Mouse (Mus musculus): ENCODE results near the gene Caskin2.
A peak's percentile ranks its signal among the peaks of the same experiment; 100 is the strongest.

The Caskin2 gene

DNA sequence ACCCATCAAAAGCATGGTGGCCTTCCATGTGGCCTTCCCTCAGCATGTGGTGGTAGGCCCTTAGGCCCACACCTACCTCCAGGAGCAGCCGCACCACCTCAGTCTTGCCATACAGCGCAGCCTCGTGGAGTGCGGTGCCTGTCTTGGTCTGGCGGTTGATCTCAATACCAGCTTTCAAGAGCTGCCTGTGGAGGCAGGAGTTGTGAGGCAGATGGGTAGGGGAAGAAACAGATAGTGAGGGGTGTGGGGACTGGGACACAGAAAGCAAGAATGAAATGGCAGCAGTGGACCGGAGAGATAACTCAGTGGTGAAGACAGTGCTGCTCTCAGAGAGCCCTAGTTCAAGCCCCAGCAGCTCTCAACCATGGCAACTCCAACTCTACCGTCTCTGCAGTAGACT lies 8.4 kb downstream of the Caskin2 start:
- DNase-seq, result no peak

DNA sequence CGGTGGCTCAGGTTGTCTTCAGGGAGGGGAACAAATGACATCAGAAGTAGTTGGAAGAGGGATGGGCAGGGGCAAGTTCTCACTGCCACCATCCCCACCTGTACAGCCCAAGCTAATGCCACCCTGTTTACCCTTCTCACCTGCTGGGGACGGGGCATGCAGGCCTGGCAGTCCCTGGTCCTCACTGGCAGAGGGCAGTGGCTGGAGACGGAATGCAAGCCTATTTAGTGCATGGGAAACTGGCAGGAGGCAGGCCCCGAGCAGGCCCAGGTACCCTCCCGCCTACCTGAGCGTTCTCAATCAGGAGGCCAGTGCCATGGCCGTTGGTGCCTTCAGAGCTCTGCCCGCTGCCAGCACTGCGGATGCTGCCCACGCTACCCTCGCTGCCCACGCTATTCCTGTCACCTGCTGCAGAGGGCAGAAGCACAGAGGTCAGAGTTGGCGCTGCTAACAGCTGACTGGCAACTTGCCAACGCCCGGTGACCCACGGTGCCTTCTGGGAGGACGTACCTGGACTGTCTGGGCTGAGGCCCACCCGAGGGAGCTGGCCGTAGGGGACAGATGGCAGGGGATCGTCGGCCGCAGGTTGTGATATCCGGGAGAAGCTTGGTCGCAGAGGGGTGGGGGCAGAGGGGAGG lies 10.2 kb downstream of the Caskin2 start:
- DNase-seq, result no peak

DNA sequence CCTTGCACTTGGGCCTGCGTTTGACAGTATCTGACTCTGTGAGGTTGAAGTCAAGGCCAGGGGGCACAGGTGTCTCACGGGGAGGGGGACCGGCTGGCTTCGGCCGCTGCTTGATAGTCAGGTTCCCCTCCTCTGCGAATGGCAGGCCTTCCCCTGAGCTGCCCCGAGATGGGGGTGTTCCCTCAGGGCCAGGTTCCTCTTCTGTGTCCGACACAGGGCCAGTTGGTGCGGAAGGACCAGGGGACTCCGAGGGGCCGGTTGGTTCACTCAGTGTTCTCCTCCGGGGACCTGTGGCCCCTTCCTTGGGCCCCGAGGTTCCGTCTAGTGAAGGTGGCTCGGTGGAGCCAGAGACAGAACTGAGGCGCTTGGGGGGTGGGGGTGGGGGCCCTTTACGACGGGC lies 12.5 kb downstream of the Caskin2 start:
- DNase-seq, result no peak

DNA sequence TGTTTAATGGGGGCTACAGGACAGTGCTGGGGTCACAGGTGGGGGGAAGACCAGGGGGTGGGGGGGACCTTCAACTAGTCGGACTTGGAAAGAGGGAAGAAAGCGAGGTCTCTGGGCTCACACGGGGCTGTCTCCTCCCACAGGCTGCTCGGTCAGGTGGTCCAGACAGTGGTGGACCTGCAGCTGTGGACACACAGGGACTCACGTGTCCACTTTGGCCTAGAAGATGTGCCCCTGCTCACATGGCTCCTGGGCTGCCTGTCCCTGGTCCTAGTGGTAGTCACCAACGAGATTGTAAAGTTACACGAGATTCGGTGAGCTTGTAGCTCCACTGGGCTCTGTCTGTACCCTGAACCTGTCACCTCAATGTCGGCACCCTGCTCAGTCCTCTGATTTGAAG lies 15.8 kb downstream of the Caskin2 start:
- DNase-seq, result no peak

DNA sequence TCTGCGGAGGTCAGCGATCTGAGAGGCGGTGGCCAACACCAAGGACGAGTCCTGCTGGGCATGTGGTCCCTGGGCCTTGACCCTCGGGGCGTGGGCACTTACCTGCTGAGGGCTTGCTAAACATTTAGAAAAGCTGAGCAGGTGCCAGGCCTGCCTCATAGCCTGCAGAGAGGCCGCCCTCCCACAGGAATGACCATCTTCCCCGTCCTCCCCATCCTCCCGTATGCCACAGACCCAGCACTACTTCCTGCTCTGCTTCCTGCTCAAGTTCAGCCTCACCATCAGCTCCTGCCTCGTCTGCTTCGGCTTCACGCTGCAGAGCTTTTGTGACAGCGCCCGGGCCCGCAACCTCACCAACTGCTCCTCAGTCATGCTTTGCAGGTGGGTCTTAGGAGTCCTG lies 16.5 kb downstream of the Caskin2 start:
- no peak for DNase-seq

DNA sequence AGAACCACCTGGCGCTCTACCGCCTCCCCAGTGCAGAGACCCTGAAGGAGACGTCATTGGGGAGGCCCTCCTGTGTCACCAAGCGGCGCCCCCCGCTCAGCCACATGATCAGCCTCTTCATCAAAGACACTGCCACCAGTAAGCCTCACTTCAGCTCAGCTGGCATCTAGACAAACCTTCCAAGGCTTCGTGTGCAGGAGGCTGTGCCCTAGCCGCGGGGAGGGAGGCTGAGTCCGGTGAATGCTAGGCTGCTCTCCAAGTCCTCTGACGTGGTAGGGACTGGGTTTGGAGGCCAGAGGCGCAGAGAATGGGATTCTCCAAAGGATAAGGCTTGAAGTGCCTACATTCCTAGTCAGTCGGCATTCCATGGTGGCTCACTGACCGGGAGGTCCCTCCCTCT lies 21.1 kb downstream of the Caskin2 start:
- DNase-seq, result peak; percentile 8

DNA sequence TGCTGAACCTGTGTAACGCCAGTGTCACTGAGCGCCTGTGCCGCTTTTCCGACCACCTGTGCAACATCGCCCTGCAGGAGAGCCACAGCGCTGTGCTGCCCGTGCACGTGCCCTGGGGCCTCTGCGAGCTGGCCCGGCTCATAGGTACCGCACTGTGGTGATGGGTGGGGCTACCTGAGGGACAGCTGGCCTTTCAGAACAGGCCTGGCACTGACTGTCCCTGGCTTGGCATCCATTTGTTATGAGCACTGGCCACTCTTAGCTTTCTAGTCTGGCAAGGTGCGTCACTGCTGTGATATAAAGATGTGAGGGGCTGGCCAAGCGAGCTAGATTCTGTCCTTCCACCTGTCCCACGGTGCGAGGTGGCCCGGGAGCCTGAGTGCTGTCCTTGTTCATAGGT lies 21.5 kb downstream of the Caskin2 start:
- peak; percentile 3 for DNase-seq

DNA sequence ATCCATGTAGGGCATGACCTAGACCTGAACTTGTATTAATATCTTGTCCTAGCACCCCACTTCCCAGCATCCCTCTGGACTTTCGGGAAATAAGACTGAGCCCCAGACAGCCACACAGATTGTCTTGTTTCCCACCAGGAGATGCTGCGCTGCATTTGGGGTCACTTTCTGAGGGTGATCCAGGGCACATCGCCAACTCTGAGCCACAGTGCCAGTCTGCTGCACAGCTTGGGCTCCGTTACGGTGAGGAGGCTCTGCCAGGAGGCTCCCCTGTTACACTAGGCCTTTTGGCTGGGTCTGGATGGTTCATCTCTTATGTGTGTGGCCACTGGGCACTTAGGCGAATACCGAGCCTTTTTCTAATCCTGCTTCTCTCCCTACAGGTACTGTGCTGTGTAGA lies 23.7 kb downstream of the Caskin2 start:
- DNase-seq, result peak; percentile 9

DNA sequence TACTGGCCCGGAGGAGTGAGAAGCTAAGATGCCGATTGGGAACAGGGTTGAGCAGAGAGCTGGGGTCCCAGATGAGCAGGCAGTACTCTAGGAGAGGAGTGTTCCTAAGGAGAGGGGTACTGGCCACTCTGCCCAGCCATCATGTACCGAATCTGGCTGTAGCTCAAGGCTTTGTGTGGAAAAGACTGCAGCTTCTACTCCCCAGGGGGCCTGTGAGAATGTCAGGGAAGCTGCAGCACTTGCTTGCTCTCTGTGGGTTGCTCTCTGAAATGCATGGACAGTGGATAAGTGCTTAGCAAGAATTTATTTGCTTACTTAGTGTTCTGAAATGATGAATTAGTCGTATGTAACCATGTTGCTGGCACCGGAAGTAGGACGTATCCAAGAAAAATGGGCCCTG lies 27.0 kb downstream of the Caskin2 start:
- peak; percentile 4 for DNase-seq

DNA sequence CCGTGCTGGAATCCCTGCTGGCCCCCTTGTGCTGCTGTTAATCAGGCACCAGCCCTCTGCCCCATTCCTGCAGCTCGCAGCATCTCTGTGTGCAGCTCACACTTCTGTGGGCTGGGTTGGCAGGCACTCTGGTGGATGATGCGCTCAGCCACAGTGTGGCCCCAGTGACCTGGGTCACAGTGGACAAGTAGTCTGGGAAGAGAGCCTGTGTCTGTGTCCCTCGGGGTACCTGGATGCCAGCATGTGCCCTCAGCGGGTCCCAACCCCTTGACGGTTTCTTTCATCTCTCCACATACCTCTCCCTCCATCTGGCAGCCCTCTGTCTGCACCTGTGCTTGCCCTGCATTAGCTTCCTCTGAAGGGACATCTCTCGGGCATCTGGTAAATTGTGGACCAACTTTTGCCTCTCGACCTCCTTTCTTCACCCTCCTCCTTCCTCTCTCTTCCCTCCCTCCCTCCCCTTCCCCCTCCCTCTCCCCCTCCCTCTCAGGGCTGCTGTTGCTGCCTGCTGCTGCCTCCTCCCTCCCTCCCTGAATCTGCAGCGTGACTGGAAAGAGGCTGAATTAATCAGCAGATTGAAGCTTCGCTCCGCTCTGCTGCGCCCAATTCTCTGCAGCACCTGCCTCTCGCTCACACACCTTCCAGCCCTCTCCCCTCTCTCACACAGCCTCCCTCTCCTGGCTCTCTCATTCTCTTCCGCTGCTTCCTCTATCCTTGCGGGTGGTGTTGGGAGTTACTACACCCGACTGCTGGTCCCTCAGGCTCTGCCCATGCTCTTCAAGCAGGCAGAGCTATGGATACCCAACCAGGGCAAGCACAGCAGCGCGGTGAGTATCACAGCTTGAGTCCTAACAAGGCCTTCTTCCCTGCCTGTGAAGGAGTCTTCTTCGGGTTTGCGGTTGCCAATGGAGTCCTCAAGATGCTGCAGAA lies 33.0 kb downstream of the Caskin2 start:
- DNase-seq, result peak; percentile 55

DNA sequence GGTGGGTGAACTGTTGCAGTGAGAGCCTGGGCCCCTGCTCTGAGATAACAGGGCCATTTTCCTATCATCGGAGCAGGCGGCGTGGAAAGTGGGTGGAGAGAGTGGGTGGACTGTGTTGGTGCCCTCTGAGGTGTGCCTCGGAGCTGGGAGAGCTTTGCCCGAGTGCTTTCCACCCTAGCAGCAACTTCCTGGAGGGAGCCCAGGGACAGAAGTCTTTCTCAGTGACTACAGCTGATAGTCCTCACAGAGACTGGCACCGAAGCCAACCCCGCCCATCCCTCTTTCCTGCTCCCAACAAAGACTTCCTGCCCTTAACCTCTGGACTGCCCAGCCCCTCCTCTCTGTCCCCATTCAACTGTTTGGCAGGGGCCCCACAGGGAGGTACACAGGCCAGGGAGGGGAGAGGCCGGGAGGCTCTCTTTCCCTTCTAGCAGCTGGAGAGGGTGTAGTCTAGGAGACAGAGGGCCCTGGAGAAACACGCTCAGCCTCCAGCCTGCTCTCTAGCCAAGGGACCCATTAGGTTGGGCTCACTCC lies 34.3 kb downstream of the Caskin2 start:
- peak; percentile 30 for DNase-seq

DNA sequence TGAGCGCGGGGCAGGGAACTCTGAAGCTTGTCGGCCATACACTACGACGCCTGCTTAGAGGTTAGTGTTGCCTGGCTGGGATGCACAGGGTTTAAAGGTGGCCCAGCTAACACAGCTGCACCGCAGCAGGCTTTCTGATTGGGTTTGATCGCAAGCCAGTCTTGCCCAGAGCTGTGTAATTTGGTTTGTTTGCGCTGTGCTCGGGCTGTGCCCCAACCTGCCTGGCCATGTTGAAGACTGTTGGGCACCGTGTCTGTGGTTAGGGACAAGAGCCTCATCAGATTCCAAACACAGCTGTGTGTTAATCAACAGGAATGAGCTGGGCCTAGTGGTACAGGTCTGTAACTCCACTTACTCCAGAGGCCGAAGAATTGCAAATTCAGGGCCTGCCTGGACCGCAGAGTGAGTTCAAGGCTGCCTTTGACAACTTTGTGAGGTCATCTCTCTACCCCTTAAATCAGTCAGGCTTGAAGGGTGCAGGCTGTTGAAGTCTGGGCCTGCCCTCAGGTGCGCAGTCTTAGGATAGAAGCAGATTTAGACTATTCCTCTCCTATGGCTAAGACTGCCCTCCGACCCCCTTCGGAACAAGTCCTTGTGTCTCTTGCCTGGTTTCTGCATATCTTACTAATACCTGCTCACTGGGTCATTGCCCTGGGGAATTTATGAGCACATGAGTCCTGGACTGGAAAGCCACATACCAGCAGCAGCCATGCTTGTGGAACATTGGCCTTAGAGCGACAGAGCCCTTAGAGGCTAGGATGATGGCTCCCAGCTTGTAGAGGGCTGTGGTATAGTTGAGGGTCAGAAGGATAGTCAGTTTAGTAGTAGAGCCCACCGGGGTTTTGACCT lies 35.7 kb downstream of the Caskin2 start:
- DNase-seq, result peak; percentile 5

DNA sequence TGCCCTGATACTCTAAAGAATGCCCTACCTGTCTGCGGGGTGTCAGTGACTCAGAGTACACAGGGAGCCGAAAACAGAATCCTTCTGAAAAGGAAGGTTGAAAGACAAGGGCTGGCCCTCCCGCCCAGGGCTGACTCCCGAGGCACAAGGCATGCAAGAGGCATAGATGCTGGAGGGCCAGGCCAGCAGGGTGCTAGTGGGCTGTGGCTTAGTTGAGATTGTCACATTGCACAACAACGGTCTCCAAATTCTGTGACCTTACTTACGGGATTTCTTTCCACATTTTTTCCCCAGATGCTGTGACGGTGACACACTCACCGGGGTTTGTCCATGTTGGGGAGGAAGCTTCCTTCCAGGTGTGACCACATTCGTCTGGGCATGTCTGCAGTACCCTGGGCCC lies 36.5 kb downstream of the Caskin2 start:
- DNase-seq, result peak; percentile 4

DNA sequence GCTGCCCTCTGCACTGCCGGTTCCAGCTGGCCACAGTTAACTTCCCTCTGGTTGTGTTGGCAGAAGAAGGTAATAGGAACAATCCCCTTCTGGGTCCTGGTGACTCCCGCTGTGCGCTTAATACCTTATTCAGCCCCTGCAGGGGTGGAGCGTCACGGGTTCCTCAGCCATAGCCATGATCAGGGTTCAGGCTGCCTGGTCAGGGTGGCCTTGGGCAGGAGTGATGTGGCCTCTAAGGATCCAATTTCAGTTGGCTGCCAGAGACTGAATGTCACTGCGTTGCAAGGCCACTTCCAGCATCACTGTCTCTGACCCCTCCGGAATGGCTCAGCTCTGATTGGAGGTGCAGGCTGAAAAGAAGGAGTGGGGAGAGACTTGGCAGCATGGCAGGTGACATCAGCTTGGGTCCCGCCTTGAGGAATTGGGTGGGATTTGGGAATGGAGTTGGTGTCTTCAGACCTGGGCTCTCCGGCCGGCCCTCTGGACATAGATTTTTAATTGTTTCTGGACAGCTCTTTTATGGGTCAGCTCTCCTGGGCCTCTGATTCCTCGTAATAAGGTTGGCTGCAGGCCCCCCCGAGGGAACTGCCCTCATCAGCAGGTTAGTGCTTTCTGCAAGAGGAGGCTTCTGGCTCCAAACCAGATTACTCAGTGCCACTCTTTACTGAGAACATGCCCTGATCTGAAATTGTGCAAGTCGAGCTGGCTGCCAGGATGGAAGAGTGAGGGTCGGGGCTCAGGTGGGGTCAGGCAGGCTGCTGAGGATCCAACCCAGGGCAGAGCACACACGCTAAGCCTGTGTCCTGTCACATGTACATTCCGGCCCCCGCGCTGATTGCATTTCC lies 37.4 kb downstream of the Caskin2 start:
- DNase-seq, result peak; percentile 4

DNA sequence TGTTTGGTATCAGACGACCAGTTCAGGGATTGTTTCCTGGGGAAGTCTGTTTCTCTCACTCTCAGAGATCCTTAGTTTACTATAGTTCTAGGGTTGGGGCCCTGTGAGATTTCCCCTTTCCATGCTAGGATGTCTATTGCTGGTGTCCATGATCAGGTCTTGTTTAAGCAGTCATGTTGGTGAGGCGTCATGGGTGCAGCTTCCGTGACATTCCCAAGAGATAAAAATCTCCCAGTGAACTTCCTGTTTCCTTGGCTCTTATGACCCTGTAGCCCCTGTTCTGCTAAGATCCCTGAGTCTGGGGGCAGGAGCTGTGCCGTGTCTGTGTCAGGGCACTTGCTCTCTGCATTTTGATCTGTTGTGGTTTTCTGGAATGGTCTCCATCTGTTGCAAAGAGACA lies 38.8 kb downstream of the Caskin2 start:
- no peak for DNase-seq

DNA sequence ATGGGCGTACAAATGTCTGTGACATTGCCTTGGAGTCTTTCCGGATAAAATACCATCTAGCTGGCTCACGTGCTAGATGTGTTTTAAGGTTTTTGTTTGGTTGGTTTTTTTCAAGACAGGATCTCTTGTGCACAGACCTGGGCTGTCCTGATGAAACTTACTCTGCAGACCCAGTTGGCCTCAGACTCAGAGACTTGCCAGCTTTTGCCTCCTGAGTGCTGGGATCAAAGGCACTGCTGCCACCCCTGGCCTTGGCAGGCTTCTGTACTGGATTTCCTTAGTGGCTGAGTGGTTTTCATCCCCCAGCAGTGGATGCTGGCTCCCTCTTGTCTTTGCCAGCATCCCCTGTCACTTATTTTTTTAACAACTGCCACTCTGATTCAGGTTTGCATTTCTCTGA lies 44.5 kb downstream of the Caskin2 start:
- no peak for DNase-seq

DNA sequence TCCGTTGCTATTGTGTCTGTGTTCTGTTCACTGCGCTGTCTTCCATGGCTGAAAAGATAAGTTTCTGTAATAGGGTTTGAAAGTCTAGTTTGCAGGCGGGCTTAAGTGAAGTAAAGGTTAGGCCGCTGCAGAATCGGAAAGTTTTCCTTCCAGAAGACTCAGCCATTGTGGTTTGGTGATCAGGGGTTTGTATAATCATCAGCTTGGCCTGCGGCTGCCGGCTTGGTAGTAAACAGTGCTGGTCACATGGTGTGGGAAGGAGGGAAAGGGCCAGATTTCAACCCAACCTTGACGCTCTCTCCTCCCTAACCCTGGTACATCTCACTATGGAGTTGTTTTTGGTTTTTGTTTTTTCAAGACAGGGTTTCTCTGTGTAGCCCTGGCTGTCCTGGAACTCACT lies 46.5 kb downstream of the Caskin2 start:
- no peak for DNase-seq

DNA sequence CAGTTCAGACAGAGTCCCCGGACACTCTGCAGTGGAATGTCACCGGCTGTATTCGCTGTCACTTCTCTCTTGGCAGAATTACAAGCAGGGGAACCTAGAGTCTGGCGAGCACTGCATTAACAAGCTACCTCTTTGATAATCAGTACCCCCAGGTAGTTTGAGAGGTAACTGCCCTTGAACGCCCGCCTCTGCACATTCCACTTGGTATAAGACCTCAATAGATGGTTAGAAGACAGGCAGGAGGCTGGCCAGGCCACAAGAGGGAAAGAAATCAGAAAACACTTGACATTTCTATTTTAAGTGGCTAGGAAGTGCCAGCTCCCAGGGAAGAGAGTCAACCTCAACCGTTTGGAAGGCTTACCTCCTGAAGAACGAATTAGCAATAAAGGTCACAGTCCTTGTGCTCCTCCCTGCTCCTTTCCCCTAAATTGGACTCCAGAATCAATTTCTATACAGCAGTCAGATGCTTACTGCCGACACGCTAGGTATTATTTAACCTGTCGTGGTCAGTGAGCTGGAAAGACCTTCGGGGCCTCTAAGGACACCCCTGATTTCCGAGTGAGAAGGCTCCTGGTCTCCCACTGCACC lies 47.0 kb downstream of the Caskin2 start:
- DNase-seq, result no peak

DNA sequence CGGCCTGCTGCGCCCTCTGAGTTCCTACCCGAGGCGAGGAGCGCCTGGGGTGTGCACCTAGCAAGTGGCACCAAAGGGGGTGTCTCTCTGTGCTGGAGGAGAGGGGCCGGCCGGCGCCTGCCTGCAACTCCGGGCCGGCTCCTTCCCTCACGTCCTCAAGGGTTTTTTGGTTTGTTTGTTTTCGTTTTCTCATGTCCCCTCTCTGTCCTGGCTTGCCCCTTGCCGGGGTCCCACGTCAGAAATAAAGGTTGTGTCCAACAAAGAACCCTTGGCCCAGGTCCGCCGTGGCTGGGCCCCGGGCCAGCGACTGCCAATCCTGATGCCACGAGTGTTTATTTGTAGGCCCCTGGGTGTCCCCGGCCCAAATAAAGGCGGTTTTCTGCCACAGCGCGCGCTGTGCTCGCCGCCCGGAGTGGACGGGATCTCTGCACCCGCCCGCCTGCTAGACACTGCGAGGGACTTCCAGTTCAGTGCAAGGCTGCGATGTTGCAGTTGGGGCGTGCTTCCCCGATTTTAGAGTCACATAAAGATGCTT lies 47.8 kb downstream of the Caskin2 start:
- DNase-seq, result peak; percentile 33

DNA sequence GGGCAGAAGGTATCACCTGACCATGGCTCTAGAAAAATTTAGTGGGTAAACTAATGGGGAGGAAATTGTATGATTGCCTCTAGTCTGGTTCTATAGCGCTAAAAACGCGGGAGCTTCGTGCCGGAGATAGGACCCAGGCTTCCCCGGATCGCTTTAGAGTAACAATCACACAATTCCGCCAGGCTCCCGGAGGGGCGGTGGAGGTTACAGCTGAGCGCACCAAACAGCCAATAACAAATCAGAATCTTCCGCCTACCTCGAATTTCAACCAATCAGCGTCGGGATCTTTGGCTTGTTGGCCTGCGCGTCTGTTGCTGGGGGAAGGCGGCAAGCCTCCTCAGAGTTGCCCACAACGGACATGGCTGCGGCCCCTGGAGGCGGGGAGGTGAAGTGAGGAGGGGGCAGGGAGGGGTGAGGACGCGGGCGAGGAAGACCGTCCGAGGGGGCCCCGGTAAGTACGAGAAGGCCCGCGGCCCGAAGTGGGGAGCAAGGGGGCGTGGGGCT lies 48.3 kb downstream of the Caskin2 start, which contains the start of gene Tmem94:
Tmem94 (plus strand) TSS at position 331 of the 504 bp plus-strand sequence.
- peak; percentile 93 for DNase-seq

DNA sequence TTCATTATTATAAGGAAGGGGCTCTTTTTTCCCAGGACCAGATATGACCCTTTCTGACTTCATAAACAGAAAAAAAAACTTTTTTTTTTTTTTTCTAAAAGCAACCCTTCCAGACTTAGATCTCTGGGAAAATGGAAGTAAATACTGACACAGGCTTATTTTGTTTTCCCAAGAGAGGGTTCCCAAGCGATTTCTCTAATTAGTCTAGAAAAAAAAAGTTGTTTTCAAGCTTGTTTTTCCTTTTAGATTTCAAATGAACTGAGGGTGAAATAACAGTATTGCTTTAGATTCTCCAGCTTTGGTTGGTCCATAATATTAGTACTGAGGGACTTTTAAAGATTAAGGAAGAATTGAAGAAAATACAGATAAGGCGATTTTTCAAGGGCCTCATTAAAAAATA lies 48.7 kb downstream of the Caskin2 start:
- DNase-seq, result no peak

Data from right cerebral cortex, postnatal 14 days (tissue).